Mouse (Mus musculus) embryonic facial prominence, embryonic 15.5 days (tissue): ENCODE results near the gene B9d1. TPM values are rescaled to one million over a fixed set of nuclear protein-coding genes. Genes with fewer than 3 reads are reported as not detected.

Experiments used
- ATAC-seq: fragments of 200-750 bp; cut with Nextera tagmentation; 2 replicates; pipeline ENCODE4 v1.8.0; 2017; ENCODE audit warnings: low read depth, moderate TSS enrichment; ENCODE audit not compliant: insufficient number of reproducible peaks, low FRiP score, low TSS enrichment
- H3K27ac ChIP-seq: fragments of 300-500 bp; sonication (generic); replicated peaks from 2 replicates; pipeline ENCODE4 v1.5.1; 2015; ENCODE audit warnings: mild to moderate bottlenecking, inconsistent platforms
- H3K27me3 ChIP-seq: fragments of 300-500 bp; sonication (generic); 2 replicates; pipeline ENCODE4 v1.6.1; 2015; ENCODE audit warnings: inconsistent platforms
- H3K36me3 ChIP-seq: fragments of 300-500 bp; sonication (generic); 2 replicates; pipeline ENCODE4 v1.6.1; 2015; ENCODE audit warnings: mild to moderate bottlenecking, inconsistent platforms
- H3K4me1 ChIP-seq: fragments of 300-500 bp; sonication (generic); 2 replicates; pipeline ENCODE4 v1.6.1; 2015; ENCODE audit warnings: inconsistent platforms
- H3K4me2 ChIP-seq: fragments of 300-500 bp; sonication (generic); replicated peaks from 2 replicates; pipeline ENCODE4 v1.6.1; 2015; ENCODE audit warnings: mild to moderate bottlenecking, inconsistent platforms
- H3K4me3 ChIP-seq: fragments of 300-500 bp; sonication (generic); replicated peaks from 2 replicates; pipeline ENCODE4 v1.5.1; 2015; ENCODE audit warnings: mild to moderate bottlenecking, inconsistent platforms
- H3K9ac ChIP-seq: fragments of 300-500 bp; sonication (generic); 2 replicates; pipeline ENCODE4 v1.6.1; 2015; ENCODE audit warnings: inconsistent platforms
- H3K9me3 ChIP-seq: fragments of 300-500 bp; sonication (generic); replicated peaks from 2 replicates; pipeline ENCODE4 v1.6.1; 2016; ENCODE audit warnings: inconsistent platforms
- WGBS: fragments of 180-500 bp; shearing (Covaris S2); methylation state at CpG from one replicate; pipeline ENCODE4 v1.1.7; 2015; 5-methylcytosine and 5-hydroxymethylcytosine counted together
- polyA plus RNA-seq: library from polyadenylated mRNA; unstranded; fragments of >200 nt; fragmentation: Nextera tagmentation; extraction: Ambion mirVana; gene quantifications from 2 replicates; pipeline ENCODE4 v1.2.1, GENCODE M21; 2015

Gene B9d1
- polyA plus RNA-seq: 37.3 and 43.7 TPM in 2 replicates

GRCm38 (mm10) chr11:61504713-61505257 is at the start of gene B9d1:
B9d1 (plus strand) TSS chr11:61505144.
- peak within 1 kb of the TSS; percentile 83 for H3K27ac ChIP-seq
- H3K9ac ChIP-seq: peak within 1 kb of the TSS; percentile 61
- H3K36me3 ChIP-seq: peaks cover 6% of the 10 kb centered on the region; the same call in 1 of the 2 replicates
- H3K27me3 ChIP-seq: no peaks in the 10 kb centered on the region
- peaks cover 14% of the 10 kb centered on the region for H3K4me1 ChIP-seq
- ATAC-seq: peak; percentile 85
- under 1% methylated on average over 39 of the region's 39 CpGs for WGBS
- H3K4me3 ChIP-seq: peak within 1 kb of the TSS; percentile 67
- H3K9me3 ChIP-seq: no peaks in the 10 kb centered on the region
- peak within 1 kb of the TSS; percentile 75 for H3K4me2 ChIP-seq

- Histone ChIP-seq H3K4me3 (no peak overlapping the region), H3K27me3 (no peaks in the 10 kb centered on the region), H3K9me3 (0 out of 2 replicates have a peak, but pooled peaks cover 4% of the 10 kb centered on the region), H3K36me3 (no peaks in the 10 kb centered on the region), H3K4me1 (0 out of 2 replicates have a peak, but pooled peaks cover 7% of the 10 kb centered on the region), H3K27ac (no peak overlapping the region), H3K9ac (no peak overlapping the region), H3K4me2 (no peak overlapping the region)
- WGBS: 57% methylated on average over 2 of the region's 2 CpGs
- no peak for ATAC-seq
These were observed 40.9 kb upstream of the B9d1 start for GRCm38 (mm10) chr11:61464071-61464470.

GRCm38 (mm10) chr11:61465422-61465821 is 39.5 kb upstream of the B9d1 start:
- H3K9ac ChIP-seq: no peak overlapping the region
- no peaks in the 10 kb centered on the region for H3K9me3 ChIP-seq
- H3K27ac ChIP-seq: no peak overlapping the region
- ATAC-seq: no peak
- no peaks in the 10 kb centered on the region for H3K36me3 ChIP-seq
- 0 out of 2 replicates have a peak, but pooled peaks cover 7% of the 10 kb centered on the region for H3K4me1 ChIP-seq
- H3K27me3 ChIP-seq: no peaks in the 10 kb centered on the region
- WGBS: 45% methylated on average over 4 of the region's 4 CpGs
- no peak overlapping the region for H3K4me3 ChIP-seq
- no peak overlapping the region for H3K4me2 ChIP-seq

GRCm38 (mm10) chr11:61468534-61468933 is 36.4 kb upstream of the B9d1 start:
- no peaks in the 10 kb centered on the region for H3K36me3 ChIP-seq
- no peak for ATAC-seq
- H3K27me3 ChIP-seq: no peaks in the 10 kb centered on the region
- no peak overlapping the region for H3K9ac ChIP-seq
- 0 out of 2 replicates have a peak, but pooled peaks cover 7% of the 10 kb centered on the region for H3K4me1 ChIP-seq
- 84% methylated on average over 4 of the region's 4 CpGs for WGBS
- no peak overlapping the region for H3K27ac ChIP-seq
- H3K4me3 ChIP-seq: no peak overlapping the region
- H3K9me3 ChIP-seq: no peaks in the 10 kb centered on the region
- H3K4me2 ChIP-seq: no peak overlapping the region

GRCm38 (mm10) chr11:61469317-61469917 is 35.5 kb upstream of the B9d1 start:
- Histone ChIP-seq H3K4me2 (no peak overlapping the region), H3K4me3 (no peak overlapping the region), H3K27me3 (no peaks in the 10 kb centered on the region), H3K27ac (no peak overlapping the region), H3K4me1 (0 out of 2 replicates have a peak, but pooled peaks cover 7% of the 10 kb centered on the region), H3K9ac (no peak overlapping the region), H3K36me3 (no peaks in the 10 kb centered on the region), H3K9me3 (no peaks in the 10 kb centered on the region)
- WGBS: 64% methylated on average over 7 of the region's 7 CpGs
- ATAC-seq: no peak

GRCm38 (mm10) chr11:61470880-61471279 is 34.1 kb upstream of the B9d1 start:
- Histone ChIP-seq H3K4me3 (no peak overlapping the region), H3K27ac (no peak overlapping the region), H3K9me3 (no peaks in the 10 kb centered on the region), H3K9ac (no peak overlapping the region), H3K4me2 (no peak overlapping the region), H3K4me1 (no peaks in the 10 kb centered on the region), H3K27me3 (no peaks in the 10 kb centered on the region), H3K36me3 (no peaks in the 10 kb centered on the region)
- ATAC-seq: no peak

GRCm38 (mm10) chr11:61473630-61474029 is 31.3 kb upstream of the B9d1 start:
- H3K4me2 ChIP-seq: no peak overlapping the region
- H3K27me3 ChIP-seq: no peaks in the 10 kb centered on the region
- H3K9me3 ChIP-seq: no peaks in the 10 kb centered on the region
- H3K36me3 ChIP-seq: no peaks in the 10 kb centered on the region
- H3K27ac ChIP-seq: no peak overlapping the region
- 53% methylated on average over 4 of the region's 4 CpGs for WGBS
- H3K9ac ChIP-seq: no peak overlapping the region
- peaks cover 7% of the 10 kb centered on the region for H3K4me1 ChIP-seq
- no peak overlapping the region for H3K4me3 ChIP-seq
- ATAC-seq: no peak

- H3K9ac ChIP-seq: no peak overlapping the region
- H3K27ac ChIP-seq: peak overlapping the region; percentile 48; the same call in 1 of the 2 replicates
- H3K4me2 ChIP-seq: peak overlapping the region; percentile 36
- 29% methylated on average over 12 of the region's 12 CpGs for WGBS
- no peaks in the 10 kb centered on the region for H3K9me3 ChIP-seq
- H3K27me3 ChIP-seq: no peaks in the 10 kb centered on the region
- H3K4me3 ChIP-seq: peak overlapping the region; percentile 10; the same call in 1 of the 2 replicates
- H3K36me3 ChIP-seq: no peaks in the 10 kb centered on the region
- H3K4me1 ChIP-seq: peaks cover 14% of the 10 kb centered on the region
- ATAC-seq: peak; percentile 45; the same call in 1 of the 2 replicates
These were observed 28.1 kb upstream of the B9d1 start for GRCm38 (mm10) chr11:61476786-61477382.

GRCm38 (mm10) chr11:61477566-61478508 is 27.1 kb upstream of the B9d1 start:
- Histone ChIP-seq H3K36me3 (no peaks in the 10 kb centered on the region), H3K4me3 (peak overlapping the region; percentile 10; the same call in 1 of the 2 replicates), H3K9me3 (no peaks in the 10 kb centered on the region), H3K27me3 (no peaks in the 10 kb centered on the region), H3K4me1 (peaks cover 17% of the 10 kb centered on the region), H3K9ac (no peak overlapping the region), H3K27ac (no peak overlapping the region; the same call in 1 of the 2 replicates), H3K4me2 (peak overlapping the region; percentile 36)
- WGBS: 49% methylated on average over 17 of the region's 17 CpGs
- ATAC-seq: no peak

- Histone ChIP-seq H3K27me3 (no peaks in the 10 kb centered on the region), H3K9me3 (no peaks in the 10 kb centered on the region), H3K4me1 (peaks cover 25% of the 10 kb centered on the region), H3K9ac (no peak overlapping the region), H3K4me3 (no peak overlapping the region), H3K27ac (no peak overlapping the region), H3K4me2 (no peak overlapping the region), H3K36me3 (no peaks in the 10 kb centered on the region)
- ATAC-seq: no peak
- WGBS: 89% methylated on average over 4 of the region's 4 CpGs
These were observed 26.2 kb upstream of the B9d1 start for GRCm38 (mm10) chr11:61478788-61479187.
